Mouse (Mus musculus) E14TG2a.4 (cell line): ENCODE data around the gene E330009J07Rik.

Experiments
- CTCF ChIP-seq: conservative IDR thresholded peaks from 2 replicates; pipeline ENCODE4 v1.5.1; 2014; ENCODE audit warnings: low read length
- POU5F1 ChIP-seq: IDR thresholded peaks from 2 replicates; pipeline ENCODE4 v1.6.1; 2014; ENCODE audit warnings: low read length, borderline replicate concordance

- TF ChIP-seq CTCF (no peak), POU5F1 (no peak)
Measured at GRCm38 (mm10) chr6:40448626-40449025, 12.7 kb upstream of the E330009J07Rik start.
